Mouse (Mus musculus) stomach, postnatal 0 days (tissue): Measurements from ENCODE around the gene Krt10. TPM values are rescaled to one million over a fixed set of nuclear protein-coding genes. Genes with fewer than 3 reads are reported as not detected.

Experiments used
- ATAC-seq: fragments of 200-750 bp; cut with Nextera tagmentation; 2 replicates; pipeline ENCODE4 v1.8.0; 2017; ENCODE audit not compliant: low FRiP score, low TSS enrichment
- DNase-seq: peaks from one replicate; pipeline ENCODE4 v3.0.0-alpha.2; 2016; ENCODE audit warnings: low spot score
- H3K27ac ChIP-seq: fragments of 300-500 bp; sonication (generic); replicated peaks from 2 replicates; pipeline ENCODE4 v1.5.1; 2014; ENCODE audit warnings: mild to moderate bottlenecking, control low read depth
- H3K27me3 ChIP-seq: fragments of 300-500 bp; sonication (generic); 2 replicates; pipeline ENCODE4 v1.6.1; 2014; ENCODE audit warnings: low read length; ENCODE audit not compliant: control insufficient read depth, insufficient read depth
- H3K36me3 ChIP-seq: fragments of 300-500 bp; sonication (generic); 2 replicates; pipeline ENCODE4 v1.6.1; 2014; ENCODE audit warnings: low read length, mixed read lengths; ENCODE audit not compliant: control insufficient read depth, insufficient read depth
- H3K4me1 ChIP-seq: fragments of 300-500 bp; sonication (generic); replicated peaks from 2 replicates; pipeline ENCODE4 v1.6.1; 2014; ENCODE audit warnings: antibody characterized with exemption; ENCODE audit not compliant: control insufficient read depth, insufficient read depth
- H3K4me2 ChIP-seq: fragments of 300-500 bp; sonication (generic); replicated peaks from 2 replicates; pipeline ENCODE4 v1.6.1; 2014; ENCODE audit warnings: low read depth, mild to moderate bottlenecking, control low read depth, moderate library complexity
- H3K4me3 ChIP-seq: fragments of 300-500 bp; sonication (generic); 2 replicates; pipeline ENCODE4 v1.5.1; 2014; ENCODE audit warnings: low read depth, low read length, control low read depth
- H3K9ac ChIP-seq: fragments of 300-500 bp; sonication (generic); 2 replicates; pipeline ENCODE4 v1.6.1; 2014; ENCODE audit warnings: mild to moderate bottlenecking, low read length, control low read depth, mixed read lengths
- H3K9me3 ChIP-seq: fragments of 300-500 bp; sonication (generic); 2 replicates; pipeline ENCODE4 v1.6.1; 2016; ENCODE audit warnings: low read length; ENCODE audit not compliant: control insufficient read depth
- CTCF ChIP-seq: IDR thresholded peaks from 2 replicates; pipeline ENCODE4 v1.5.1; 2016; ENCODE audit warnings: antibody characterized with exemption, low read depth, mild to moderate bottlenecking, moderate library complexity
- EP300 ChIP-seq: optimal IDR thresholded peaks from 2 replicates; pipeline ENCODE3; 2016; ENCODE audit warnings: antibody characterized with exemption
- WGBS: fragments of 180-500 bp; shearing (Covaris S2); extraction: QIAGEN DNeasy Blood & Tissue Kit; methylation state at CpG from one replicate; pipeline ENCODE4 v1.1.7; 2014; 5-methylcytosine and 5-hydroxymethylcytosine counted together
- polyA plus RNA-seq: library from polyadenylated mRNA; unstranded; fragments of >200 nt; fragmentation: Nextera tagmentation; extraction: Ambion mirVana; gene quantifications from 2 replicates; pipeline ENCODE4 v1.2.1, GENCODE M21; 2015

The Krt10 gene
- polyA plus RNA-seq, 1 experiment from 2014 or later: 431 TPM

DNA sequence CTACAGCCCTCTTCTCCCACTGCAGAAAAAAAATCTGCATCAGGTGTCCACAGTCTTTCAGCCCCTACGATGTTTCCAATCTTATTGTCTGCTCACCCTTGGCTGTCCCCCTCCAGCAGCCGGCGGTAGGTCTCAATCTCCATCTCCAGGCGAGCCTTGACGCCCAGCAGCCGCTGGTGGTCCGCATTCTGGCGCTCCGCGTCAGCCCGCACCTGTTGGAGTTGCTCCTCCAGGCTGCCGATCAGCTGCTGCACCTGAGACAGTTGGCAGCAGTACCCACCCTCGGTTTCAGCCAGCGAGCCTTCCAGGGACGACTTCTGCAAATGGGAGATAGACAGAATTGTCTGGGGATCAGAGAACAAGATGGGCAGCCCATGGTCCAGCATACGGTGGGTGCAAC is 28.7 kb upstream of the Krt10 start:
- Histone ChIP-seq H3K9me3 (no peaks in the 10 kb centered on the region), H3K27ac (no peak overlapping the region), H3K4me3 (no peak overlapping the region), H3K4me1 (no peaks in the 10 kb centered on the region), H3K4me2 (no peak overlapping the region), H3K27me3 (no peaks in the 10 kb centered on the region), H3K36me3 (no peaks in the 10 kb centered on the region), H3K9ac (no peak overlapping the region)
- ATAC-seq (no peak), DNase-seq (no peak)
- 65% methylated on average over 16 of the region's 16 CpGs for WGBS
- no peak for TF ChIP-seq CTCF
- no peak for TF ChIP-seq EP300

DNA sequence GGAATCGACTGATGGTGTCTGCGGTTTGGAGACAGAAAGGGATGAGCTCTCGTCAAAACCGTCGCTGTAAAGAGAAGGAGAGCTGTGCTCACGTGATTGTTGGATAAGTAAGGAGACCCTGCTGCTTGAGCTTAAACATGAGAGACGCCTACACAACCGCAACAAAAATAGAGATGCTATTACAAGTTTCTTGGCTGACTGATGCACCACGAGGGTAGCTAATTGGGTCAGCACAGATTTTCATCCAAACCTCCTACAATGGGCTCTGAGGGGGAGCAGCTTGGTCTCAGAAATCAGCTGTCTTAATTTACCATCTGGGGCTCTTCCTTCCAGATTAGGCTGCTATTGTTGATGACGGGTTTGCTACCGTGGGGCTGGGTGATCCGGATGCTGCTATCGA is 27.7 kb upstream of the Krt10 start:
- DNase-seq (no peak), ATAC-seq (no peak)
- H3K27me3 ChIP-seq: no peaks in the 10 kb centered on the region
- no peak overlapping the region for H3K4me3 ChIP-seq
- TF ChIP-seq CTCF: no peak
- no peak overlapping the region for H3K4me2 ChIP-seq
- H3K4me1 ChIP-seq: no peaks in the 10 kb centered on the region
- H3K9ac ChIP-seq: no peak overlapping the region
- no peaks in the 10 kb centered on the region for H3K36me3 ChIP-seq
- no peak overlapping the region for H3K27ac ChIP-seq
- H3K9me3 ChIP-seq: no peaks in the 10 kb centered on the region
- WGBS: 88% methylated on average over 13 of the region's 13 CpGs

DNA sequence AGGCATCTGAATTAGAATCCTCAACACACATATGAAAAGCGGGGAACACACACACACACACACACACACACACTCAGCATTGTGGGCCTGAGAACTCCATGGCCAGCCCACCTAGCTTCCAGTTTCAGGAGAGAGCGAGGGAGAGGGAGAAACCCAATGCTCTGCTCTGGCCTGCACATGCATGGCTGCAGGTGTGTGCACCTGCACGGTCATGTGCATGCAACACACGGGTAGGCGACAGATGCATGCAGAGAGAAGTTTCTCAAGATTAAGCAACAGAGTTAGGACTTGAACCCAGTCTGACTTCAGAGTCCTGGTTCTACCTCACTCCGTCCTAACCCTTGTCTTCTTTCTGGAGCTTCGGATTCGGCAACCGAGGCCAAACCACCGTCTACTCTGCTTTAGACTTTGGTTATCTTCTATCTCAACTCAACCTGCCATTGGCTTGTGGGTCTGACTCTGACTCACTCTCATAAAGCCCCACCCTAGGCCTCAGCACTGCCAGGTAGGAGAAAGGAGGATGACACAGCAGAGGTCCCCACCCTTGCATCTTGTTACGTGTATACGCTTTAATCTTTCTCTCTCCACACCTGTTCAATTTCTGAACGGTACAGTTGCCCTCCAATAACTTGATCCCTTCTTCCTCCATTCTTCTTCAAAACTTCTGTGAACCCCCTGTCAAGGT is 25.4 kb upstream of the Krt10 start:
- Histone ChIP-seq H3K27ac (no peak overlapping the region), H3K9me3 (no peaks in the 10 kb centered on the region), H3K27me3 (no peaks in the 10 kb centered on the region), H3K4me1 (no peaks in the 10 kb centered on the region), H3K4me2 (no peak overlapping the region), H3K36me3 (no peaks in the 10 kb centered on the region), H3K9ac (no peak overlapping the region), H3K4me3 (no peak overlapping the region)
- DNase-seq (peak; percentile 27), ATAC-seq (peak; percentile 89)
- WGBS: 77% methylated on average over 13 of the region's 13 CpGs
- TF ChIP-seq CTCF (no peak), EP300 (no peak)

DNA sequence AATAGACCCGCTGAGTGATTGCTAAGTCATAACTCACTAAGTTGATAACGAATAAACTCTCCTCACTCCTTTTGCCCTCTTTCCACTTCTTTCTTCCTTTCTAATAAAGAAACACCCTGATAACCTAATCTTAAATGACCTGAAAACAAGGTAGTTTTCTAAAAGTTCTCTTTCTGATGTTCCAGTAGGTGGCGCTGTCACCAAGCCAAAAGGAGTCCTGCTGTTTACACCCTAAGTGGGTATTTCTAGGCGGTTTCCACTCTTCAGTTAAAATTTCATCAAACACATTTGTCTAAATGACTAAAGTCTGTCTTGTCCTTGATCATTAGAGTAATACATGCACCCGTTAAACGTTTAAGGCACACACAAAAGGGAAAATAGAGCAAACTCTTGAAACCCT is 24.1 kb upstream of the Krt10 start:
- H3K4me2 ChIP-seq: no peak overlapping the region
- no peaks in the 10 kb centered on the region for H3K27me3 ChIP-seq
- no peaks in the 10 kb centered on the region for H3K9me3 ChIP-seq
- no peak overlapping the region for H3K4me3 ChIP-seq
- ATAC-seq: no peak
- 12% methylated on average over 6 of the region's 6 CpGs for WGBS
- H3K27ac ChIP-seq: no peak overlapping the region
- no peaks in the 10 kb centered on the region for H3K4me1 ChIP-seq
- peak; percentile 55 for DNase-seq
- no peak overlapping the region for H3K9ac ChIP-seq
- TF ChIP-seq EP300 (no peak), CTCF (peak; percentile 86)
- no peaks in the 10 kb centered on the region for H3K36me3 ChIP-seq

DNA sequence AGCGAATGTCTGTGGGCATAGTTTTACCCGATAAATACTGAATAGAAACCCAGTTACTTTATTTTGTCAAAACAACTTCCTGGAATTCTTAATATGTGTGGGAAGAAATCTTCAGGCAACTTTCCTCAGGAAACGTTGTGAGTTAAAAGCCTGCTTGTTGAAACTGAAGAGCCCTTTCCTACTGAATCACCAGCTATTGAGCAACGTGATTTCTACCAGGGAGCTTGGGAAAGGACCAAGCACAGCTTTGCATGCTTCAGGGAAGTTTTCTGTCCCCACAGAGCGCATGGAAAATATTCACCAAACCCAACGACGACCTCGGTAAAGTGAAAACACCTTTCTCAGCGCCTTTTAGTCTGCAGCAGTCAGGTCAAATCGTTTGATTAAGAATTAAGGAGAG is 17.0 kb upstream of the Krt10 start:
- no peaks in the 10 kb centered on the region for H3K27me3 ChIP-seq
- no peaks in the 10 kb centered on the region for H3K36me3 ChIP-seq
- no peak overlapping the region for H3K9ac ChIP-seq
- no peak overlapping the region for H3K4me2 ChIP-seq
- TF ChIP-seq CTCF (no peak), EP300 (no peak)
- ATAC-seq: no peak
- H3K9me3 ChIP-seq: no peaks in the 10 kb centered on the region
- no peak overlapping the region for H3K4me3 ChIP-seq
- 61% methylated on average over 10 of the region's 10 CpGs for WGBS
- DNase-seq: no peak
- no peaks in the 10 kb centered on the region for H3K4me1 ChIP-seq
- no peak overlapping the region for H3K27ac ChIP-seq

DNA sequence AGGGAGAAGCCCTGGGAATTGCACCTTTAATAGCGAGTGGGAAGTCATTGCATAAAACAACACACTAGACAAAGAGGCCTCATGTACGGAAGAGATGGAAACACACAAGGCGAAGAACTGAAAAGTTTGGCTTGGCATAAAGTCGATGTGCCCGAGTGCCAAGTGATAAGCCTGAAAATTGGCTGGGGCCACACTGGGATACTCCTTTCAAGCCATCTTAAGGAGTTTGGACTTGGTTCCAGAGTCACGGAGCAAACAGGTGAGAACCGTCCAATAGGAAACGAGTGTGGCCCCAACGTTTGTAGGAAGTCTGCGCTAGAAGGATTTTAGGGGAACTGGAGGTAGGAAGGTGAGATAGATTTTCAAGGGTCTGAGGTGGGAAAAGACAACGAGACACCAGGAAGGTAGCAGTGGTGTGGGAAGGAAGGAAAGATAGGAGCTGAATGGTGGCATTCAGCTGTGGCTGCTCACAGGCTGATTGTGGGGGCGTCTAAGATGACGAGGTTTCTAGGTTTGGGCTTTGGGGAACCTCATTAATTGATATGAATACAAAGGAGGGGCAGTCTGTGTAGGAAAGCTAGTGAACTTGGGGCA is 10.9 kb upstream of the Krt10 start:
- Histone ChIP-seq H3K9me3 (no peaks in the 10 kb centered on the region), H3K4me1 (no peaks in the 10 kb centered on the region), H3K27me3 (no peaks in the 10 kb centered on the region), H3K9ac (no peak overlapping the region), H3K4me2 (no peak overlapping the region), H3K36me3 (no peaks in the 10 kb centered on the region), H3K27ac (no peak overlapping the region), H3K4me3 (no peak overlapping the region)
- WGBS: 82% methylated on average over 13 of the region's 13 CpGs
- DNase-seq (no peak), ATAC-seq (no peak)
- no peak for TF ChIP-seq EP300
- no peak for TF ChIP-seq CTCF
